Mouse (Mus musculus) gastrocnemius, postnatal 36 days (tissue): ENCODE results near the gene Rtn4rl1. TPM values are rescaled to one million over a fixed set of nuclear protein-coding genes. Genes with fewer than 3 reads are reported as not detected.
A peak's percentile ranks its signal among the peaks of the same experiment; 100 is the strongest.

Experiments used
- DNase-seq, 2 experiments: peaks; one replicate each; pipeline ENCODE4 v3.0.0; 2022
- intact Hi-C: fragments of 180-260 bp; cut with DNase I; formaldehyde crosslinking; loops from one replicate; pipeline ENCODE4 v1.15.1; 2025
- total RNA-seq, 2 experiments: library from RNA; stranded (reverse); gene quantifications; 2 replicates each; pipeline ENCODE4 v1.2.3; 2021

Gene Rtn4rl1
- total RNA-seq, 2 experiments from 2014 or later = 1.0 TPM

DNA sequence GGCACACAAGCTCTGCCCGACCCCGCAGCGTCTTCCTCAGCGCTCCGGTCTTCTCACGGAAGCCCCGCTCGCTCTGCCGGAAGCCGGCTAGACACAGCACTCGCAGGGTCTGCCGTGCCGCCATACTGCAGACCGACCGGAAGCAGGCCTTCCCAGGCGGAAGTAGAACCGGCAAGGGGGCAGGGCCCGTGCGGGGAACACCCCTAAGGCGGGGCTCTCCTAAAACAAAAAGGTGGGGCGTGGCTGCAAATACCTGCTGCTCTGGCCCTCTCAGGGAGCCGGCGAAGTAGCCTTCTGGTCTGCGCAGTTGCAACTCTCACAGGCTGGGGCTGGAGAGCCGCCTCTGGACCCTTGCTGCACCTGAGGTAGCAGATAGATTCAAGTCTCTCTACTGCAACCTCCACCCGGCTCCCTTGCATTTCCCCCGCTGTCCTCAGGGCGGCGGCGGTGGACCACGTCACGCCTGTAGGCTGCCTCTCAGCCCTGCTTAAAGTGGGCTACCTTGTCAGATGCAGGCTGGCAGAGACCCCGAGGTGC, 14.8 kb upstream of the Rtn4rl1 start, which contains the start of gene Ovca2:
Ovca2 (minus strand) TSS at position 164 of the 537 bp plus-strand sequence.
- DNase-seq = peak; percentile 80 to 86
- intact Hi-C loops = no loop called here

DNA sequence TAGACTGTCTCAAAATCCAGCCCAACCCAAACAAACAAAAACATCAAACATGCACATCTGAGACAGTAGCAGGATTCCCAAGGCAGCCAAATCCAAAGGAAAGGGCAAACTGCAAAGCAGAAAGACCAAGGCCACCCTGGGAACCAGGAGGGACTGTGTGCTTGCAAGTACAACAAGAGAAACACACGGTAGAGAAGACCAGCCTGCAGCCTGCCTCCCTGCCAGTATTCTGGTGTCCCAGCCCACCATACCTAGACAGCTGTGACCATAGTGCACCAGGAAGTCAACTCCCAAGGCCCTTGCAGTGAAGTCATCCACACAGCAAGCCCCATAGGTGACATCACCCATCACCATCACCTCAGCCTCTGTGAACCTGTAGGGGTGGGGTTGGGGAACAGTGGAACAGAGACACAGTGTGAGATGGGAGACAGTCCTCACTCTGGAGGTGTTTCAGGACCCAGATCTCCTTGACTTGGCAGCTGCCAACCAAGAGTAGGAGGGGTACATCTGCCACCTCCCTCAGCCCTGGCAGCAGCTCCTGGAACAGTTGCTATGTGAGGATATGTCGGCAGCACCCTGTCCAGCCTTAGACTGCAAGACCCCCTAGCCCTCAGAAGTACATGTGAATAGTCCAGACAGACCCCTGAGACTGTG, 9.5 kb upstream of the Rtn4rl1 start:
- intact Hi-C loops = loop anchor here (5.0 kb wide), 1 partner anchor 213 kb away; no protein-coding TSS in a partner anchor

DNA sequence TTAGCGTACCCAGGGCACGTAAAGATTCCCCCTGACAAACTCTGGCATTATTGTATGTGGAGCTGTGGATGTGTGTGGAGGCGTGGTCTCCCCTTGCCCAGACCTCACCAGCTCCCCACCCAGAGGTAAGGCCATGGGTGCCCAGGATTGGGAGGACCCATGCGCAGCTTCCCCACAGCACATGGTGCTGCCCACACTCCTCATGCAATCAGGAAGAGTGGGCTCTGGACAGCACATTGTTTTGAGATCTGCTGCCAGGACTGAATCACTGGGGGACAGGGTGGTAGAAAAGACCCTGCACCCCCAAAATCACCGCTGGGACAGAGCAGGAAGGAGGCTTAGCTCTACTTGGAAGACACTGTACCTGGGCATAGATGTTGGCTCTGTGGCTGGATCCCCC, 9.0 kb upstream of the Rtn4rl1 start:
- intact Hi-C loops = loop anchor here (5.0 kb wide), 1 partner anchor 213 kb away; no protein-coding TSS in a partner anchor

More for the DNA sequence above, 9.5 kb upstream of the Rtn4rl1 start:
- no peak for DNase-seq

DNA sequence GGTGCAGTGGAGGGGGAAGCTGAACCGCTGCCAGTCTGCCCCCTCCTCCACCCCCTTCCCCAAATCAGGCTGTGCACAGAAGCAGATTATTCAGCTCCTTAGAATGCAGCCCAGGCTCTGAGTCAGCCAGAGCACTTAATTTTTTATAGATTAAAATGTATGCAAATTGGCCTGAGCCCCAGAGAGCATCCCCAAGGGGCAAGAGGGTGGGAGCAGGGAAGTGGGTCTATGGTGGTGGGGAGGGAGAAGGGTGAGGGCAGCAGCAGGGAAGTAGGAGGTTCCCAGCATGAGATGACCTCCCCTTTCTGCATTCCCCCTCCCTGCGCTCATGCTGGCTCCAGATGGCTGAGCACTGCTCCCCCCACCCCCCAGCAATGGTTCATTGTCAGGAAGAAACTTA, 8.6 kb upstream of the Rtn4rl1 start:
- intact Hi-C loops = loop anchor here (5.0 kb wide), 1 partner anchor 212 kb away; no protein-coding TSS in a partner anchor
- no peak for DNase-seq

More for the DNA sequence above, 9.0 kb upstream of the Rtn4rl1 start:
- no peak for DNase-seq

DNA sequence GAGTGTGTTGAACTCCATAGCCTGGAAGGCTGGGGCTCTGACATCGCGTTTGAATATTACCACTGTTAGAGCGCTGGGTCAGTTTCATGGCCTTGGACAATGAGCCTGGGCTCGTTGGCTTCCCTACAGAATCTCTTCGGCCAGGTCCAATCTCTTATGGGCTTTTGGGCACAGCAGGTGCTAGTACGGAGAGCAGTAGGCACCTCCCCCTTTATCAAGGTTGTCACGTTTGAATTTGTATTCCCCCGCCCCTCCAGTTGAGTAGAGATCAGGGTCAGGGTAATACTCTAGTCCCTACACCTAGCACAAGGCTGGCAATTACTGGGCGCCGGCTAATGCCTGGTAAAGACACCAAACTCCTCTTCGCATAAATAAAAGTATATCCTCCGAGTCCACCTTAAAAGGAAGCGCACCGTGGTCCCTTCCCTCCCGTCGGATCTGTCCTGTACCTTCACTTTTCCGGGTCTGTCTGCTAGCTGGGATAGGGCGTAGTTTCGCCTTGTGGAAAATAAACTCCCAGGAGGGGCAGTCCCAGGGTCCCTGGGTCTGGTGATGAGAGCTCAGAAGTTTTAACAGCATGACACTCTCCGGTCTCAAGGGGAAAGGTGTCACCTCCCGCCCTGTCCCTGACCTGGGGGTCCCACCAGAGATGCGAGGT, 3.7 kb upstream of the Rtn4rl1 start:
- intact Hi-C loops = no loop called here
- no peak for DNase-seq

DNA sequence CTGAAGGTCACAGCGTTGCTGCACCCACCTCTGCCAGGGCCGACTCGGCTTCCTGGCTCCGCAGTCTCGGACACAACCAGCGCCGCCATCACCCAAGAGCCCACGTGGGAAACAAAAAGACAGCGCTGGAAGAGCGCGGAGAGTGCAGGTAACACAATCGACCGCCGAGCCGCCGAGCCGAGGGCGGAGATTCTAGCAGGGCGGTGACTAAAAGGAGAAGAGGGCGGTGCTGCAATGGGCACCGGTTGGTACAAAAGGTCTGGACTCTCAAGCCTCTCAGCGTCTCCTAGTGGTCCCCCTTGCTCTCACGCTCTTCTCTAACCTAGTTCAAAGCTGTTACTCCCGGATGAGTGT, 3.2 kb upstream of the Rtn4rl1 start:
- intact Hi-C loops = no loop called here

DNA sequence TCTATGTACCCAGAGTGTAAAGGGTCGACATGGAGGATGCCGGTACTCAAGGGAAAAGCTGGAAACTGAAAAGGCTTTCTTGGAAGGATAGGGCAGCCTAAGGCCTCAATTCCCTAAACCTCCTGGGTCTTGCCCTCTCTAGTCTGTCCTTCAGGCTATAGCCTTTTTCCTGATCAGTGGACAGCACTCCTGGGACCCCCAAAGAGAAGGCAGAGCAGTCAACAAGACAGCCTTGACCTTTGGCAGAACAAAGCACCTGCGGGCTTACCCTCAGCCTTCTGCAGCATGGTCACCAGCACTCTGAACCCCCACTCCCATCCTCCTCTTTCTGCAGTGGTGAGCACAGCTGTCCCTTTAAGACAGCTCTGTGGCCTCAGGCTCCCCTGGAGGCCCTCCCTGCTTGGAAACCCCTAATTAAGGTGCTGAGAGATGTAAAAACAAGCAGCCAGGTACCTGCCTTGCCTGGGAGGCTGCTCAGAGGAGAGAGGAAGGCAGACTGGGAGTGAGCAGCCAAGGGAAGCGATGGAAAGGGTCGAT, 2.6 kb upstream of the Rtn4rl1 start, which contains the start of gene Dph1:
Dph1 (minus strand) TSS at position 337 of the 537 bp plus-strand sequence.
- intact Hi-C loops = no loop called here
- DNase-seq = no peak

More for the DNA sequence above, 3.2 kb upstream of the Rtn4rl1 start:
- peak; percentile 59 to 69 for DNase-seq

DNA sequence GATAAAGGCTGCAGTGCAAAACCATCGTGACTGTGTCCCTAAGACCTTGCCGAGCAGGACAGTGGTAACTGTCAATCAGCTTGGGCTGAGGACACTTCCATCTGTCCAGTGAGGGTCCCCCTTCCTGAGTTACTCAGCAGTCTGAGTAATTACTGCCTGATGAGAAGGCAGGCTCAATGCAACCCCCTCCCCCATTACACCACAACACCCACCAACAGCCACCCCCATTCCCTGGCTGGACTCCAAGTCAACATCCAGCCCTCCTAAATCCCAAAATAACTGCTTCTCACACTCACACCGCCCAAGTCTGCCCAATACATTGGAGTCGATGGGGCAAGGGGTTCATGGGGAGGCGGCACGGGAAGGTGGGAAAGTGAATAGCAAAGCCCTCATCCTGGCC, 1.7 kb upstream of the Rtn4rl1 start:
- DNase-seq = no peak
- intact Hi-C loops = loop anchor here (2.0 kb wide), 1 partner anchor 39 kb away; no protein-coding TSS in a partner anchor

DNA sequence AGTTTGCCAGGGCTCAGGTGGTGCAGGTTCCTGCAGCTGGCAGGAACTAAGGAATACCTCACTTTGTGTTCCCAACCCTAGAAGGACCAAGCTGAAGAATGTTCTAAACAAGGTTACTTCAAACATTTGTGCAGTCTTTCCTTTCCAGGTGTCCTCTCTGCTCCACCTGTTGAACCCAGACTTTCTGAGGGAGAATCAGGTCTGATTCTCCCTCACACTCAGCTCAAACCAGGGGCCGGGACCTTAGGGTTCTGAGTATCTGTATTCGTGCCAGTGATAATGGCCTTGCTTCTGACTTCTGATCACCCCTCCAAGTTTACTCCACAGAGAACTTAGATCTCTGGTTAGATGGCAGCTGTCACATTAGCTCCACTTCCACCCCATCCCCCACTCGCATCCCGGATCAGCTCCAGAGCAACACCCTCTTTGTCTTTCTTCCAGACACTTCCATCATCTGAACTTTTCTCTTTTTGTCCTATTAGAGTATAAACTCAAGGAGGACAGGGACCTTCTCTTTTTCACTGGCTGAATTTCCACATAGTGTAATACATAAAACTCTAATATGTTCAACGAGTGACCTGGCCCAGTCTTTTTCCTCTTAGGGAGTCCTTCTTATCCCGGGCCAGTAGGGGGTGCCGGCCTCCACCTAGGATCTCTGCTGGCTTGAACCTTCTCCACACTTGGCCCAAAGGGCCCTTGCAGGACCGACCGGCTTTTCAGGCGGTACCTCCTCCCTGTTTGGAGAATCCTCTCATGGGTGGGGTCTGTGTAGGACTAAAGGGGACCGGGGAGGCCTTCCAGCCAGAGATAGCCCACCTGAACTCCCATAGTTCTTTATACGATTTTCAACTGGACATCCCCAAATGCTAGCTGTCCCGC, 1.0 kb upstream of the Rtn4rl1 start:
- intact Hi-C loops = loop anchor here (1.0 to 2.0 kb wide), 2 partner anchors 38 to 99 kb away; no protein-coding TSS in a partner anchor
- peak; percentile 75 to 77 for DNase-seq

DNA sequence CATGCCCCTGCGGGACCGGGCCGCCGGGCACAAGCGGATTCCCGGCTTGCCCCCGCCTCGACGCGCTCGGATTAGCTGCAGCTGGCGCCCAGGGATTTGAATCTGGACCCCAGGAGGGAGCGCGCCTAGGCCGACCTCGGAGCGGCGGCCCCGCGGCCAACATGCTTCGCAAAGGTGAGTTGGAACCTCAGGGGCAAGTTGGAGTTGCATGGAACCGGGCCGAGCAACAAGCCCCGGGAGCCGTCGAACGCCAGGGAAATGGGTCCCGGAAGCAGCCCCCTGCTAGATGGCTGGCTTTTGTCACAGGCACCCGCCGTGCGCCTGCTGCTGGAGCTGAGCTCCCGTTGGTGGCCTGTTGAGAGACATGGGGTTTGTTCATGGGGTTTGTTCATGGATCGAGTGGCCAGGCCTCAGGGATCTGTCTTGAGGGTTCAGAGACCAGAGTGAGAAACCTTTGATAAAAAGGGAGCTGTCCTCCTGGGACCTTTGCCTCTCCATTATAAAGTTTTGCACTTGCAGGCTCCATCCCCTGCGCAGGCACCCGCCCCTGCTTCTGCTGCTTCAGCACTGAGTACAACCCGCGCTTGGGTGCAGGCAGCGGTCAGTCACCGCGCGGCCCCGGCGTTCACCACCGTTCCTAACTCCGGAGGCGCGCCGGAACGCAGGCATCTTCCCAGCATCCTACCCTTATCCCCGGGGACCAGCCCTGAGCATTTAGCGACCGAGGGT, 702 bp downstream of the Rtn4rl1 start:
- intact Hi-C loops = no loop called here
- no peak for DNase-seq

DNA sequence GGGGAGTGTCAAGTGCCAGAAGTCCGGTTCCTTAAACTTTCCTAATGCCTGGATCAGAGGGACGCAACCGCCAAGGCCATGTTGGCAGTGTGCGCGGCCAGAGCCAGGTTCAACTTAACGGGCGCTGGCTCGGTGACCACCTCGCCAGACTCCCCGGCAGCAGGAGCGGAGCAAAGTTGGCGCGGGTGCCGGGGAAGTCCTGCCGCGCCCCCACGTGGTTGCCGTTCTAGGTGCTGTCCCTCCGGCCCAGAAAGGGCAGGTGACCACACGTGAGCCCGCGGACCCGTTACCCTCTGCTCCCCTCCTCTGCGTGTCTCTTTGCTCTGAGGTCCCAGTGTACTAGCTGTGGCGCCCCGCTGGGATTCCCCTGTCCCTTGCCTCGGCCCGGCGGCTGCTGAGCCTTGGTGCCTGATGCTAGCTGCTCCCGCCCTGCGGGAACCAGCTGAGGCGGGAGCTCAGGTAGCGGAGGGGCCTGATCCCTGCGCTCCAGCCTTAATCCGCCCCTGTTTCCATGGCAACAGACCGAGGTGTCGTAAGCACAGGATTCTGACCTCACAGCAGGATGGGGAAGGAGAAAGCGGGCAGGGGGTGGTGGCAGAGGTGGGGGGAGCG, 1.4 kb downstream of the Rtn4rl1 start:
- intact Hi-C loops = no loop called here
- no peak for DNase-seq

DNA sequence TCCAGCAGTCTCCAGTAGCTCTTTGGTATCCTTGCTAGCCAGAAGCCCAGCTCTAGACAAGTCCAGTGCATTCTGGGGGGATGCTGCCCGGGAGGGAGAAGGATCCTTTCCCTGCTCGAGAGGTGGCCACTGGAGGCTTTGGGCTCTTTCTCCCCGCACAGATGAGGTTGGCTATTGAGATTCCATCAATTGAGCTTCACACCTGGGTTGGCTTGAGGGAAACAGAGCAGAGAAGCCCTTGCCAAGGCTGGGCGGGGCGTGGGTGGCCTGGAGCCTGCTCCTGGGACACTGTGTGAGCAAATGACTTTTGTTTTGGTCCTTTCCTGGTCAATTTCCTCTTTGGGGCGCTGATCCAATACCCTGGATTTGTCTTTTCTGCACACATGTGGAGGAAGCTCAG, 2.5 kb downstream of the Rtn4rl1 start:
- intact Hi-C loops = no loop called here
- DNase-seq = no peak

DNA sequence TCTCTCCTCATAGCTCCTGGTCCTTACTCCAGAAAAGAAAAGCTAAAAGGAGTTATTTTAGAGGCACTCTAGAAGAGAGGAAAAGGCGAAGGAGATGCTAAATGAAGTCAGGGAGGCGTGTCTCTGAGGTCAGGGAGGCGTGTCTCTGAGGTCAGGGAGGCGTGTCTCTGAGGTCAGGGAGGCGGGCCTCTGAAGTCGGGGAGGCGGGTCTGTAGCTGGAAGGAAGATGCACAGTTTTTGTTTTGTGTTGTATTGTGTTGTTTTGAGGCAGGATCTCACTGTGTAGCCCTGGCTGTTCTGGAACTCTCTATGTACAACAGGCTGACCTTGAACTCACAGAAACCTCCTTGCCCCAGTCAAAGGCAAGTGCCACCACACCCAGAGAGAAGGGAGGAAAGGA, 4.4 kb downstream of the Rtn4rl1 start:
- intact Hi-C loops = no loop called here
- no peak for DNase-seq

DNA sequence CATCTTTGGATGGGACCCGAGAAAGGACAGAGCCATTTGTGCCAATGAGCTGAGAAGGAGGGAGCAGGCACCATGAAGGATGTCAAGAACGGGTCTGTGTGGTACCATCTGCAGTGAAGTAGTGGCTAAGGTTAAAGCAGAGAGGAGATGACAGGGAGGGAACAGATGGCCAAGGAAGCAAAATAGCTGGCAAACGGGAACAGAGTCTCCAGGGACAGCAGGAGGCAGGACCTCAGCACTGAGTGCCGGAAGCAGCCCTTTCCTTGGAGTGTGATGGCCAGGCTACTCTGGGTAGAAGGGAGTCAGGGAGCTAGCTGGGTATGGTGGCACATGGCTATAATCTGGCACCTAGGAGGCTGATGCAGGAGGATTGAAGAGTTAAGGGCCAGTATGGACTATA, 5.2 kb downstream of the Rtn4rl1 start:
- no peak for DNase-seq
- intact Hi-C loops = no loop called here

DNA sequence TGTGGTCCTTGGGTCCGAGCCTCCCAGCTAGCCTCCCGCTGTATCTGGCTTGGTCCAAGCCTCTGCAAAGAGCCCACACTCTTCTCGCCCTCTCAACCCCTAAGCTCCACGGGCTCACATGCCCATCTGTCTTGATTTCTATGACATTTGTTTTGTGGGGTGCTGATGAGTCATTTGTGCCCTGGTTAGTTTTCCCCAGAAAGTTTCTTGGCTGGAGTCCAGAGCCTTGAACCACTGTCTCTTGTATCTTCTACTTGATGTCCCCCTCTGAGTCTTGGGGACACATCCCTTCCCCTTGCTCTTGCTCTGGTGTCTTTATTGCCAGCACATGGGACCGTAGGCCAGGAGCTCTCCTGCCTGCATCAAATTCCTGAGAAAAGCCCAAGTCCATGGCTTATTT, 6.4 kb downstream of the Rtn4rl1 start:
- intact Hi-C loops = no loop called here
- DNase-seq = no peak

DNA sequence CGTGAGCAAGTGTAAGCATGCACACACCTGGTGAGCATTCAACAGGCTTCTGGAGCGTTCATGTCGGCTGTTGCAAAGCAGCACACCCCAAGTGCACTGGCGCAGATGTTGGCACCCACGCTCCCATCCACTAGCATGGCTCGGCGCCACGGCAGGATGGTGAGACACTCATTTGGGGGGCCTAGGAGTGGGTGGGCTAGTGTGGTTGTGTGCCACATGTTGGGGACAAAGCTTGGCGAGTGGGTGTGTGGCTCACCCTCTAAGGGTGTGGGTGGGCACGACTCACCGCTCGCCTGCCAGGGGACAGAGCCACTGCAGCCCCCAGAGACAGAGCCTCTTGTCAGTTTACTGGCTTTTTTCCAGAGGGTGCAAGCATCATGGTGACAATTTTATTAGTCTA, 7.4 kb downstream of the Rtn4rl1 start:
- no peak for DNase-seq
- intact Hi-C loops = no loop called here

DNA sequence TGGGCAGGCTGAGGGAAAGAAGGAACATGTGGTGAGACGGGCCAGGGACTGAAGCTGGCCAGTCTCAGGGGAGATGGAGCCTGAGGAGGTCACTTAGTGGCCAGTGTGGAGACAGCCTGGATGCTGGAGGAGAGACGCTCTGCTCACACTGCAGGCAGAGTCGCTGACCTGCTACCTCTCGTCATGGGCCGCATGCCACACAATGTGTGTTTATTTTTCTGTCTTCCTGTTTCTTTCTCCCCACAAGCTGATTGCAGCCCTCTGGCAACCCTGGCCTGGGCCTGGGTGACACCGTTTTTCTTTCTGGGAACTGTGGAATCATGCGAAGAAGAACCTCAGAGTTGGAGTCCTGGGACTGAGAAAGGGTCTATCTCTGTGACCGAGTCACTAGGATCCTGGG, 8.1 kb downstream of the Rtn4rl1 start:
- DNase-seq = no peak
- intact Hi-C loops = no loop called here

DNA sequence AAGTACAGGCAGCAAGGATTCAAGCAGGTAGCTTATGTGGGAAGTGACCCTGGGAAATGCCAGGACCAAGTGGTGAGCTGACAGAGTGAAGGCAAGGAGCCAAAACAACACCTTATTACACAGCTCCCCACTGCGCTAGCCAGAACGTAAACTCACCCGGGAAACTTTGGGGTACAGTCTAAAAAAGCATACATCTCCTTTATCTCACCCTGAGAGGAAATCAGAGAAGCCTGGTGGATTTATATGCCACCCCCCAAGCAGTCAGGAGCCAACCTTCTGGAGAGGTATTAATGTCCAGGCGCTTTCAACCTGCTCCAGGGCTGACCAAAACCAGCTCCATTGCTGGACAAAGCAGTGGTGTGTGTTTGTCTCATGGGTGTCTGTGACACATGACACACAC, 10.3 kb downstream of the Rtn4rl1 start:
- intact Hi-C loops = no loop called here
- no peak for DNase-seq

DNA sequence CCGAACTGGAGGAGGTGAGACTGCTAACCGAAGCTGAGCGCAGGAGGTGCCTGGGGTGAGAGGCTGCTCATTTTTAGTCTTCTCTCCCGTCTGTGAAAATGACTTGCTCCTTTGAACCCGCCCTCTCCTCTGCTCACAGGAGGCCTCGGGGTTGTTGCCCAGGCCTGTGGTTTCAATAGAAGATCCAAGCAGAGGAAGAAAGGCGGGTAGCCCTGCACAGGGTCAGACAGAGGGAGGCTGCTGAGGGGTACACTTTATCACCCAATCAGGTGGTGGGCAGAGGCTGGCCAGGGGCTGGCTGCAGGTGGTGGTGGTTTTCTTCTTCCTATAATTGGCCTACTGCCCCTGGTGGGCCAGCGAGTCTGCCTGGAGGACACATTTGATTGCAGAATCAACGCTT, 10.9 kb downstream of the Rtn4rl1 start:
- DNase-seq = no peak
- intact Hi-C loops = no loop called here
